Mouse (Mus musculus) spleen, postnatal 36 days (tissue): ENCODE results near the gene Tpcn1.
A peak's percentile ranks its signal among the peaks of the same experiment; 100 is the strongest.

ENCODE experiments used
- DNase-seq, 2 experiments: peaks; one replicate each; pipeline ENCODE4 v3.0.0; 2022; ENCODE audit warnings: low spot score in 2 of 2, mixed read lengths in 1 of 2

Tpcn1 gene

GRCm38 (mm10) chr5:120588569-120589094 lies at the start of gene Tpcn1, which contains the start of gene Iqcd:
Tpcn1 (minus strand) TSS chr5:120588673.
Iqcd (plus strand) TSS chr5:120589016.
- DNase-seq, result peak; percentile 99 to 100

- no peak for DNase-seq
Observed at GRCm38 (mm10) chr5:120635633-120636032, 47.2 kb upstream of the Tpcn1 start.

GRCm38 (mm10) chr5:120634860-120635259 lies 46.4 kb upstream of the Tpcn1 start:
- DNase-seq, result peak in 1 of 2 experiments; percentile 46

GRCm38 (mm10) chr5:120634131-120634530 lies 45.7 kb upstream of the Tpcn1 start, which contains the start of gene Cfap73:
Cfap73 (minus strand) TSS chr5:120634235.
- no peak for DNase-seq

DNA sequence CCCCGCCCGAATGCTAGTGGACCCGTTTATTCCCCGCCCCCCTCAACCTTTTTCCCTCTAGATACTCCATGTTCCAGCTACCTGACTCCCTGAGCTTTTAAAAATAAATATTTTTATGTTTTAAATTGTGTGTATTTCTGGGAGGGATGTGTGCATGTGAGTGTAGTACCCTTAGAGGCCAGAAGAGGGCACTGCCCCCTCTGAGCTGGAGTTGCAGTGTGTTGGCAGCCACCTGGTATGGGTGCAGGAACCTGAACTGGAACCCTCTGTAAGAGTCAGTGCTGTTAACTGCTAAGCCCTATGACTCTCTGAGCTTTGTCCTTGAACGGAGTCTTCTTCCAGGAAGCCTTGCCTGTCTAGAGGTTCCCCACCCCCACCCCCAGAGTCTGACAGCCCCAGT lies 43.4 kb upstream of the Tpcn1 start:
- DNase-seq, result no peak

DNA sequence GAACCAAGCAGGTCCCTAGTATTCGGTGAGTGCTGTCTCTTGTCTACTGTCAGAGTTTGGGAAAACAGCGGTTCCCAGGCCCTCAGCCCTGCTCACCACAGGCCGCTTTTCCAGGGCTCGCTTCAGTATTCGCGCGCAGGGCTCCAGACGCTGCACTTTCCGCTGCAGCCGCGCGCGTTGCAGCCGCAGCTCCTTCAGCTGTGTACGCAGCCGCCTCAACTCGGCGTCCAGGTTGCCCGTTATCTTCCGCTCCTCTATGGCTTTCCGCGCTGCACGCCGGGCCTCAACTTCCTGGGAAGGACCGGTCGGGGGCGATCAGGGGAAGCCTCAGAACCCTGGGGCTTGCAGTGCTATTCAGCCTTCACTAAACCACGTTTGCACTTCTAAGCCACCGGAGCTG lies 42.7 kb upstream of the Tpcn1 start:
- peak in 1 of 2 experiments; percentile 1 for DNase-seq

- no peak for DNase-seq
Observed at GRCm38 (mm10) chr5:120628624-120629023, 40.2 kb upstream of the Tpcn1 start.

GRCm38 (mm10) chr5:120627515-120628300 lies 39.2 kb upstream of the Tpcn1 start:
- no peak for DNase-seq

- DNase-seq, result no peak
Observed at GRCm38 (mm10) chr5:120626399-120626798, 37.9 kb upstream of the Tpcn1 start.

- DNase-seq, result no peak
Observed at GRCm38 (mm10) chr5:120624427-120624826, 36.0 kb upstream of the Tpcn1 start.

GRCm38 (mm10) chr5:120622198-120622851 lies 33.9 kb upstream of the Tpcn1 start:
- DNase-seq, result peak; percentile 63 to 69

DNA sequence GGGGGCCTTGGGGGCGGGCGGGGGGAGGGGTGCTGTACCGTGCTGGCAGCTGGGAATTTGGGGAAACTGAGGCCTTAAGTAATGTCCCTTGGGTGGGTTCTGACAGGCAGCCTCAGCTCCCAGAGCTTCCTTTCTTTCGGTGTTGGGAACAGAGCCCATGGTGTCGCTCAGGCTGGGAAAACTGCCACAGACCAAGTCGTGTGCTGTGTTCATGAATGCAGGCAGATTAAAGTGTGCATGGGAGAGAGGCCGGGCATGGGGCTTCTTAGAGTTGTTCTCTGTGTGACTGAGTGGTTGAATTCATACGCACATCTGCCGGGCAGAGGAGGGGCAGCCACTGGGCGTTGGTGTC lies 33.3 kb upstream of the Tpcn1 start:
- no peak for DNase-seq

DNA sequence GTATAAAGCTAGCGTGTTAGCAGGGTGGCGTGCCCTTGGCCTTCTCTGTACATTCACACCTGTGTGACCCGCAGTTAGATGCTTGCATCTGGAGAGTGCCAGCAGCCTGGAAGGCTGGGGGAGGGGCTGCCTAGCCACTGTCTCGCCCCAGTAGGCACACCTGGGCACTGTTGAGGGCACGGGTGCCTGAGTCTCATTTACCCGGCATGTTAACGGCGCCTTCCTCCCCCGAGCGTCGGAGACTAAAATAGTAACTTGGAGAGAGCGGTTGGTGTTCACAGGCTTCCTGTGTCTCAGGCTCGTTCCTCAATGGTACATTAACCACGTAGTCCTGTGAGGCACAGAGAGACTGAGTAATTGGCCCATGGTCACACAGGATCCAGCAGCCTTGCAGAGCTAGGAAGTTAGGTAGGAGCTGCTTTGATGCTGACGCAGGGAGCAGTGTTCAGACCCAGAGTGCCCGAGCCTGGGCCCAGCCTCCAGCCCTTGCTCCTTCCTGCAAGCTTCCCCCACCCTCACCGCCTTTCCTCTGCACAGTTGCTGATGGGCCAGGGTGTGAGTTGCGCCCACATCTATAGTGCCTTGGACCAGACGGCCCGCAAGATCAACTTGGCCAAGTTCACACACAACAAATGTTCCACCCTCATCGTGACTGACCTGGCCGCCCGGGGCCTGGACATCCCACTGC lies 32.7 kb upstream of the Tpcn1 start:
- DNase-seq, result peak; percentile 85 to 86

DNA sequence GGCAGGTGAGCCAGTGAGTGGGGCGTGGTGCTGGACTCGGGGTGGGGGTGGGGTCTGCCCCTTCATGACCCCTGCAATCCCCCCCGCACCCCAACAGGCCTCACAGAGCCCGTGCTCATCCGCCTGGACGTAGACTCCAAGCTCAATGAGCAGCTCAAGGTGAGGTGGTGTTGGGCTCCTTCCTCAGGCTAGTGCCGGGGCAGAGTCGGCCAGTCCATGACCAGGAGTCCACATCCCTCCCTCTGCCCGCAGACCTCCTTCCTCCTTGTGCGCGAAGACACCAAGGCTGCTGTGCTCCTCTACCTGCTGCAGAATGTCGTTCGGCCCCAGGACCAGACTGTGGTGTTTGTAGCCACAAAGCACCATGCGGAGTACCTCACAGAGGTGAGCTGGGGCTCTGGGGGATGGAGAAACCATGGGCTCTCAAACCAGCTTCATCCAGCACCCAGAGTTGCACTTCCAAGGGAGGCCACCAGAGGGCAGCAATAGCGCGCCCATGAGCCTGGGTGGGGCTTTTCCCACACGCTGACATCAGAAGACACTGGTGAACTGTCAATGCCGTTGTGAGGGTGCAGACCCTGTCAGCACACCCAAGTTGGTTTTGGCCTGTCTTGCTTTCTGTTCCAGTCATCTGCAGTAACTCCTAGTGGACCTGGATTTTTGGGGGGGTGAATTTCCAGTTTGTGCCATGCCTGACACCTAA lies 32.1 kb upstream of the Tpcn1 start:
- DNase-seq, result peak; percentile 84 to 85

DNA sequence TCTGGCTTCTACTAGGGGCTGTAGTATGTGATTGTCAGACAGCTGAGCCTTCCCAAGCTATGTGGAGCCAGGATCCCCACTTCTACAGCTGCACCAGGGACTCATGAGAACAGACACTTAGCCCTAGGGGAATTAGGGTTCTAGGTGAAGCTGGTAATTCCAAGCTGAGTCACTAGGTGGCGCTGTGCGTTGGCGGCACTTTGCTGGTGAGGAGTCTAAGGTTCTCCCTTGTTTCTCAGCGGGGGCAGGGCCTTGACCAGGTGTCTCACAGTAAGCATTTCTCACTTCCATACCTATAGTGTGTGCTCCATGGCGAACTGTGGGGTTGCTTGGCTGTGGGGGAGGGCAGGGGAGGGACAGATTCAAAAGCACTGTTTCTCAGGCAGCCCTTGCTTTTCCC lies 30.7 kb upstream of the Tpcn1 start:
- DNase-seq, result peak; percentile 69 to 73

DNA sequence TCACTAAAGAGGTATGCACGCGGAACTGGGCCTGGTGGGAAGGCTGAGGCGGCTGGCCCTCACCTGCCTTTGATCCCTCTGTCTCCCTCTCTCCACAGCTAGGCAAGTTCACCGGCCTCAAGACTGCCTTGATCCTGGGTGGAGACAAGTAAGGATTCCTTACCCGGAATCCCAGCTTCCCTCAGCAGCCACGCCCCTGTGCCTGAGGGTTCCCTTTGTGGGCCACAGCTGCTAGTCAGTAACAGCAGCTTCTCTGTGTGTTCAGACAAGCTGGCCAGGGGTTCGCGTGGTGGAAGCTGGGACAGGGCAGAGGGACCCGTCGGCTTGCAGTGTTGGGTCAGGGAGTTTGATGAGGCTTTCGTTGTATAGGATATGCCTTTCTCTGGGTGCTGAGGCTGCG lies 30.3 kb upstream of the Tpcn1 start:
- no peak for DNase-seq

DNA sequence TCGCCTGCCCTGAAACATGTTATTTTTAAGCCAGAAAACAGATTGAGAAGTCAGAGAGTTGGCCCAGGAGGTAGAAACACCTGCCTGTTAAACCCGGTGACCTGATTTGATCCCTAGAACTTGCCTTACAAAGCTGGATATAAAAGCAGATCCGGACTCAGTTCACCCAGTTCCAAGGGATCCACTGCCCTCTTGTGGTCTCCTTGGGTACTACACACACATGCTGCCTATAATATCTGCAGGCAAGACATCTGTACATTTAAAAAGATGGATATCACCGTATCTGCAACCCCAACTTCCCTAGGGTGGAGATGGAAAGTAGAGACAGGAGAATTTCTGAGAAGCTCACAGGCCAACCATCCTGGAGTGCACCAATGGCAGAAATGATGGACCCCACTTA lies 27.4 kb upstream of the Tpcn1 start:
- DNase-seq, result no peak

DNA sequence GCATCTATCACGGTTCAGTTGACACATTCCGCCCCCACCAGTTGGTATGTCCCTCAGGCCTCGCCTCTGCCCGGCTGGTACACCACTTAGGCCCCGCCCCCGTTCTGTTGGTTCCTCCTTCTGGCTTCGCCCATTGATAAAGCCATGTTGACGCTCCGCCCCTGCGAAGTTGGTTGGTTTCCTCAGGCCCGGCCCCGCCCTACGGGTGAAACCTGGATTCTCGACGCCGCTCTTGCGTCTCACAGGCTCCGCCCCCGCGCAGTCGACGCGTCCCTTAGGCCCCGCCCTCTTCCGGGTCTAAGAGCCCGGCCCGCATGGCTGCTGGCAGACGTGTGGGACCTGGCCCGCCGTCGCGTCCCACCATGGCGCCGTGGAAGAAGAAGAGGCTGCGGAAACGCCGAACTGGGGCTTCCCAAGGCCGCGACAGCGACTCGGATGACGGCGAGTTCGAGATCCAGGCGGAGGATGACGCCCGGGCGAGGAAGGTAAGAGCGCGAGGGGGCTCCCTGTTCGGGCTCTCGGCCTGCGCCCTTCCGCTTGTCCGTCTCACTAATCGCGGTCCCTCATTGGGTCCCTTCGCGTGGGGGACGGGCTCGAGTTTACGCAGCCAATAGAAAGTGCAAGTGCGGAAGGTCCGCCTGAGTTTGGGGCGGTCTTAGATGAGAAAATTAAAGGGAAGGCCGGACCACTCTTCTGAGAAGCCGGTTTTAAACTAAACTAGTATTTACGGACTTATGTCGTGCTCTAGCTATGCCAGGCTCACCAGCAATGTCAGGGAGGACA lies 24.5 kb upstream of the Tpcn1 start:
- DNase-seq, result peak; percentile 100

GRCm38 (mm10) chr5:120612442-120612821 lies 24.0 kb upstream of the Tpcn1 start, which contains the start of the genes Rita1 and Ddx54:
Rita1 (minus strand) TSS chr5:120612589.
Ddx54 (plus strand) TSS chr5:120612739.
- DNase-seq, result peak; percentile 94 to 96

DNA sequence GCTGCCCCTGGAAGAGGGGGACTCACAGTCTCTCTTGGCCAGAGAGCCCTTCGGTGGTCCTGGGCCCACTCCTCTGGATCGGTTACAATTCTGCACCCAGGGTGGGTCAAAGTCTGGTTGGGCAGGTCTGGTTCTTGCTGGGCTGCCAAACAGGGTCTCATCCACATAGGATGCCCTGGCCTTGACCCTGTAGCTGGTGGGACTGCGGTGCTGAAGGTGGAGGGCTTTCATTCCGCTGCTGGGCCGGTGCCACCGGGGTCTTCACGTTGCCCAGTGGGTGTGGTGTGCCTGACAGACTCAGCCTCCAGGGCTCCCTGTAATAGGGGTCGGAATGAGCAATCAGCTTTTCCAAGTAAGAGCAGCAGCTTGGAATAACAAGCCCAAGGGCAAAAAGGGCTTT lies 22.9 kb upstream of the Tpcn1 start:
- no peak for DNase-seq

- DNase-seq, result no peak
Observed at GRCm38 (mm10) chr5:120610906-120611305, 22.4 kb upstream of the Tpcn1 start.
